Comparison of ENCODE assay signal across 28 mouse cellular contexts in the genomic region with DNA sequence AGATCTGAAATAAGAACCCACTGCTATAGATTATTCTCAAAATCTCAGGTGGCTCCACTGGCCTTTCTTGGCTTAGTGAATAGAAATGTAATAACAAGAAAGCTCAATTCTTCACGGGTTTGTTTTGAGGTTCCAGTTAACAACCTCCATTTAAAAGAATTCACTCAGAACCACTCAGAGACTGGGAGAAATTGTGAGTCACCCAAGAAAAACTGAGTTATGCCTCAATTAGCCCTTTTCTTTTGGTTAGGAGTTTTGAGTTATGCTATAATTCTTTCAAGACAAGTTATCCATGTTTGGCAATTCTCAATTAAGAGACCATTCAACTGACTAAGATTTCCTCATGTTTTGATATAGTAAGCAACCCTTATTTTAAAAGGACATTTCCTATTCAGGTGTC.
"Had no signal": no experiment of that assay in that cellular context is flagged by ENCODE, and none has a peak within 500 bp of the region (broad histone marks: within the 10 kb centered on the region; RNA-seq: fewer than 3 reads in every experiment).

No protein-coding gene starts in this region.

- ATAC-seq: forebrain, embryonic 13.5 days; forebrain, embryonic 15.5 days; forebrain, embryonic 16.5 days; forebrain, postnatal 0 days had no signal

- H3K4me1 ChIP-seq: embryonic facial prominence, embryonic 10.5 days; embryonic facial prominence, embryonic 12.5 days; forebrain, embryonic 10.5 days; forebrain, embryonic 12.5 days; forebrain, embryonic 13.5 days; forebrain, embryonic 15.5 days had no signal

- H3K27ac ChIP-seq: embryonic facial prominence, embryonic 10.5 days; embryonic facial prominence, embryonic 12.5 days; embryonic facial prominence, embryonic 13.5 days; embryonic facial prominence, embryonic 15.5 days; forebrain, embryonic 10.5 days; forebrain, embryonic 12.5 days; forebrain, embryonic 13.5 days; forebrain, embryonic 15.5 days; gastrocnemius, adult 2 months; heart, adult 2 months; heart, embryonic 10.5 days had no signal

- H3K36me3 ChIP-seq: embryonic facial prominence, embryonic 10.5 days; embryonic facial prominence, embryonic 12.5 days; embryonic facial prominence, embryonic 13.5 days; embryonic facial prominence, embryonic 15.5 days; forebrain, embryonic 10.5 days; forebrain, embryonic 12.5 days; forebrain, embryonic 15.5 days; heart, embryonic 10.5 days had no signal

- H3K9me3 ChIP-seq: embryonic facial prominence, embryonic 10.5 days; embryonic facial prominence, embryonic 12.5 days; embryonic facial prominence, embryonic 13.5 days; embryonic facial prominence, embryonic 15.5 days; forebrain, embryonic 10.5 days; forebrain, embryonic 12.5 days; forebrain, embryonic 13.5 days; forebrain, embryonic 15.5 days; heart, embryonic 10.5 days had no signal

- H3K9ac ChIP-seq: embryonic facial prominence, embryonic 12.5 days; embryonic facial prominence, embryonic 13.5 days; embryonic facial prominence, embryonic 15.5 days; forebrain, embryonic 12.5 days; forebrain, embryonic 13.5 days; forebrain, embryonic 15.5 days; forebrain, postnatal 0 days had no signal

- H3K4me3 ChIP-seq: embryonic facial prominence, embryonic 10.5 days; embryonic facial prominence, embryonic 12.5 days; embryonic facial prominence, embryonic 13.5 days; embryonic facial prominence, embryonic 15.5 days; erythroblast, embryonic 14.5 days; forebrain, embryonic 10.5 days; forebrain, embryonic 12.5 days; forebrain, embryonic 13.5 days; forebrain, embryonic 15.5 days; gastrocnemius, adult 2 months; heart, adult 2 months; heart, embryonic 10.5 days had no signal

- DNase-seq: cerebellum, adult 8-10 months; cerebellum, adult 9-10 months; cerebellum, adult 9-11 months; cerebellum, postnatal 10 days; cerebellum, postnatal 14 days; cerebellum, postnatal 25 days; cerebellum, postnatal 36 days; embryo, embryonic 11 days; forebrain, postnatal 0 days; gastrocnemius, adult 2 months; gastrocnemius, postnatal 10 days; gastrocnemius, postnatal 14 days; gastrocnemius, postnatal 25 days; gastrocnemius, postnatal 36 days; heart, adult 11 months; heart, adult 18-20 months; heart, adult 2 months had no signal

- H3K4me2 ChIP-seq: embryonic facial prominence, embryonic 12.5 days; embryonic facial prominence, embryonic 13.5 days; embryonic facial prominence, embryonic 15.5 days; forebrain, embryonic 12.5 days; forebrain, embryonic 13.5 days; forebrain, embryonic 15.5 days had no signal

- H3K27me3 ChIP-seq: embryonic facial prominence, embryonic 12.5 days; embryonic facial prominence, embryonic 13.5 days; embryonic facial prominence, embryonic 15.5 days; forebrain, embryonic 12.5 days; forebrain, embryonic 13.5 days; forebrain, embryonic 15.5 days had no signal
